Mouse (Mus musculus): ENCODE measurements around the gene Fa2h. TPM values are rescaled to one million over a fixed set of nuclear protein-coding genes. Genes with fewer than 3 reads are reported as not detected.

The Fa2h gene
- total RNA-seq, 2 experiments from 2014 or later: 0.21 TPM; not detected in 1

DNA sequence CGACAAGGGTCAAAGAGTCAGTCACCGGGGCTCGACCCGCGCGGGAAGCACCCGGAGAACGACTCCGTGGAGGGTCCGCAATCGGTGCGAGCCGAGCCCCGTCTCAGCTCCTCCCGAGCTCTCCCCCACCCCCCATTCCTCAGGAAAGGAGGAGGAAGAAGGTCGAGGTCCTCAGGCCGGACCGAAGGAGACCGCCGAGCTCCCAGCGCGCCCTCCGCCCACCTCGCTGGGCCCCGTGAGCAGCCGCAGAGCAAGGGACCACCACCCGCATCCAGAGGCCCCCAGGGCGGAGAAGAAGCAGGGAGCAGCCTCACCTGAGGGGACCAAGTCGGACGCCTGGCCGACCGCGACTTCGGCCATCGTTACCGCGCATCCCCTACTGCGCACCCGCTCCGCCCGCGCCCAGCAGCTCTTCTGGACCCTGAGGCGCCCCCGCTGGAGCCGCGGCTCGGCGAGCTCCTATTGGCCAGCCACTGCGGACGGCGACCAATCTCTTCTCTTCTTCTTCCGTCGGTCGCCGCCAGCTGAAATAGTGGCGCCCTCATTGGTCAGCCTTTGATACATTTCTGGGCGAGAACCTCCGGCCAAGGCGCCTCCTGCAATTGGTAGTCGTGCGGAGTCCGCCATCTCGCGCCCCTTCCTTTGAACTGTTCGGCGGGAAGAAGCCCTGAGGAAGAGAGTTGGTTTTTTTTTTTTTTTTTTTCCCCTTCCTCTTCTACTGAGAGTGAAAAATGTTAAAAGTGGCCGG lies 93.6 kb downstream of the Fa2h start, which contains the start of gene Rfwd3:
Rfwd3 (minus strand) TSS at position 402 of the 748 bp plus-strand sequence.
- DNase-seq: peak; percentile 95 to 99

DNA sequence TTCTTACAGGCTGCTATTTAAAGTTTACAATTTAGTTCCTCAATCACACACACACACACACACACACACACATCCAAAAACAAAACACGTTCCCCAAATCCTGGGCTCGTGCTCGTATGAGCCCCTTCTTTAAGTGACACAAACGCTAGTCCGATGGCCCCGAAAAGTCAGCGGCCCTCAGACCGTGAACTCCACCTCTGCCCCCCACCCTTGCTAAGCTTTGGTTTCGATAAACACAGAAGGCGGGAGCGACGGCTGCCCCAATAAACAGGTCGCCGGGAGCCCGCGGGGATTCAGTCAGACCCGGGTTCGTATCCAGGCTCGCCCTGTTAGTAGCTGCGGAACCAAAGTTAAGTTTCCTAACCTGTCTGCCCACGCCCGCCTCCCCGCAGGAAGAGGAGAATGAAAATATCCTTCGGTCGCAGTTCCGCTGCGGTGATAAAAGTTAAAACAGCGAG lies 94.2 kb downstream of the Fa2h start:
- DNase-seq: peak; percentile 54 to 81

DNA sequence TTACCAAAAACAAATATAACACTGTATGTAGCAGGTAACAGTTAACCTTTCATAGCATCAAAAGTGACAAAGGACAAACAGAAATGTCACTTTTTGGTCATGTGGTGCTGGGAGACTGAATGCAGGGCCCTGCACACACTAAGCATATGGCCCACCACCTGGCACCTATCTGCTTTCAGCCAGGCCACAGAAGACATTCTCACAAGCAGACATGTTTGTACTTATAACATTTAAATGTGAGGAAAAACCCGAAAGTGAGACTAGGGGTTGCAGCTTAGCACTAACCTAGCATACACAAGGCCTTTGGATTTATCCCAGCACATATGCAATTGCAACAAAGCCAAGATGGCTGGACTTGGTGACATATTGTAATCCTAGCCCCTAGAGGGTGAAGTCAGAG lies 95.6 kb downstream of the Fa2h start:
- DNase-seq: no peak

Other genes starting within 250 kb of the Fa2h start
- gene Glg1, start 134.6 kb downstream of the Fa2h start, total RNA-seq (2021): 10 to 100 TPM; 97.3 to 98.3 TPM
- gene Rfwd3, start 93.6 kb downstream of the Fa2h start, total RNA-seq (2021): 10 to 100 TPM; 15.4 to 18.0 TPM
- 1 to 10 TPM; 2.7 to 3.2 TPM for gene Mlkl, start 55.6 kb downstream of the Fa2h start, total RNA-seq (2021)
- 1 to 10 TPM; 7.1 to 7.8 TPM for gene Wdr59, start 128.3 kb upstream of the Fa2h start, total RNA-seq (2021)
- 10 to 100 TPM; 52.5 to 66.6 TPM for gene Znrf1, start 142.3 kb upstream of the Fa2h start, total RNA-seq (2021)
- 10 to 100 TPM; 49.2 to 51.1 TPM for gene Ldhd, start 236.6 kb upstream of the Fa2h start, total RNA-seq (2021)
- gene Zfp1, start 249.6 kb upstream of the Fa2h start, total RNA-seq (2021): 1 to 10 TPM; 6.5 to 7.4 TPM